Mouse (Mus musculus): ENCODE measurements at regions not wholly inside any gene's neighbourhood (a gene's known extent, or its start where the extent isn't known, plus 50 kb on each side); places are given as distances from the start of the nearest gene placed in this dataset.

DNA sequence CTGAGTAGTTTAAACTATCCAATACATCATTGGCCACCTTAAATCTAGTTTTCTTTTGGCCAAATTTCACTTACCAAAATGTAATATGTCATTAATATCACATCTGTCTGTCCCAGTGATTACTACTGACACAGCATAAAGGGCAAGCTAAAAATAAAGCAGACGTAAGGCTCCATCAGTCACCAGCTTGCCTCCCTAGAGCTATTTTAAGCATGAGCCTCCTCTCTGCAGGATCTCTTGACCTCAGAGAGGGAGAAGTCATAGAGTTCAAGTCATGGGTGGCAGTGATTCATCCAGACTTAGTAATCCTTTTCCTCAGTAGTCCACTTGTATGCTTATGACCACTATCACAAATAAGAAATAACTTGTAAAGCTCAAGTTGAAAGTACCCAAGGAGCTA lies 313.2 kb upstream of the Actbl2 start:
- Histone ChIP-seq H3K9ac (no peak overlapping the region), H3K36me3 (no peaks in the 10 kb centered on the region), H3K4me1 (no peaks in the 10 kb centered on the region), H3K4me3 (replicated peaks) (no peak overlapping the region), H3K27ac (no peak overlapping the region), H3K27me3 (replicated peaks) (no peaks in the 10 kb centered on the region), H3K9me3 (no peaks in the 10 kb centered on the region), H3K4me2 (no peak overlapping the region)
- ATAC-seq (ENCODE audit: insufficient read depth, low FRiP score, low read depth) = no peak
- WGBS = 60% methylated on average over 1 of the region's 1 CpGs

GRCm38 (mm10) chr13:110942986-110943644 lies 311.7 kb upstream of the Actbl2 start:
- WGBS = 76% methylated on average over 4 of the region's 4 CpGs
- no peak overlapping the region for H3K4me3 ChIP-seq (replicated peaks)
- no peaks in the 10 kb centered on the region for H3K4me1 ChIP-seq
- H3K36me3 ChIP-seq = no peaks in the 10 kb centered on the region
- no peak overlapping the region for H3K27ac ChIP-seq
- no peaks in the 10 kb centered on the region for H3K27me3 ChIP-seq (replicated peaks)
- ATAC-seq (ENCODE audit: insufficient read depth, low FRiP score, low read depth) = no peak
- H3K9me3 ChIP-seq = no peaks in the 10 kb centered on the region
- no peak overlapping the region for H3K9ac ChIP-seq
- H3K4me2 ChIP-seq = no peak overlapping the region

GRCm38 (mm10) chr13:110944061-110944460 lies 310.8 kb upstream of the Actbl2 start:
- Histone ChIP-seq H3K36me3 (no peaks in the 10 kb centered on the region), H3K27ac (no peak overlapping the region), H3K4me2 (no peak overlapping the region), H3K4me1 (no peaks in the 10 kb centered on the region), H3K9ac (no peak overlapping the region), H3K27me3 (replicated peaks) (no peaks in the 10 kb centered on the region), H3K9me3 (no peaks in the 10 kb centered on the region), H3K4me3 (replicated peaks) (no peak overlapping the region)
- ATAC-seq (ENCODE audit: insufficient read depth, low FRiP score, low read depth) = no peak
- 52% methylated on average over 4 of the region's 4 CpGs for WGBS

- no peak for ATAC-seq (ENCODE audit: insufficient read depth, low FRiP score, low read depth)
- 83% methylated on average over 5 of the region's 5 CpGs for WGBS
- no peak overlapping the region for H3K27ac ChIP-seq
Observed at GRCm38 (mm10) chr13:110944683-110945082, 310.1 kb upstream of the Actbl2 start.

DNA sequence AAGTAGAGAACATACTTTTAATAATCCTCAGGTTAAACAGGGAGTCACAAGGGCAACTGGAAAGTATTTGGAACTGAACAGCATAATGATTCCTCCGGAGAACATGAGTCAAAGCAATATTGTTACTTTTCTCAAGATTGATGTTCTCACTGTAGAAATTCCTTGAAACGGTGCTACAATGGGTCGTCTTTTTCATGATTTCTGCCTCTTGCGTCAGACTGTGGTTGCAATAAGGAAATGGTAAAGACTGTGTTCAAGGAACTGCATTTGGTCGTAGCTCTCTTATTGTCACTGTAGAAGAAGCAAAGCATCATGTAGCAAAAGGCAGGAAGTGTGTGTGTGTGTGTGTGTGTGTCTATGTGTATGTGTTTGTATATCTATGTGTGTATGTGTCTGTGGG lies 294.6 kb upstream of the Actbl2 start:
- Histone ChIP-seq H3K27ac (no peak overlapping the region), H3K9ac (no peak overlapping the region), H3K9me3 (no peaks in the 10 kb centered on the region), H3K36me3 (no peaks in the 10 kb centered on the region), H3K4me1 (no peaks in the 10 kb centered on the region), H3K4me2 (no peak overlapping the region), H3K4me3 (replicated peaks) (no peak overlapping the region), H3K27me3 (replicated peaks) (no peaks in the 10 kb centered on the region)
- 49% methylated on average over 5 of the region's 5 CpGs for WGBS
- no peak for ATAC-seq (ENCODE audit: insufficient read depth, low FRiP score, low read depth)

More at GRCm38 (mm10) chr13:110944683-110945082, 310.1 kb upstream of the Actbl2 start:
- Histone ChIP-seq H3K36me3 (no peaks in the 10 kb centered on the region), H3K4me3 (replicated peaks) (no peak overlapping the region), H3K4me2 (no peak overlapping the region), H3K4me1 (no peaks in the 10 kb centered on the region), H3K9ac (no peak overlapping the region), H3K27me3 (replicated peaks) (no peaks in the 10 kb centered on the region), H3K9me3 (no peaks in the 10 kb centered on the region)

- ATAC-seq (ENCODE audit: insufficient read depth, low FRiP score, low read depth) = peak; percentile 61; the same call in 1 of the 2 replicates
Observed at GRCm38 (mm10) chr13:110967109-110967508, 287.7 kb upstream of the Actbl2 start.

GRCm38 (mm10) chr13:110967626-110968506 lies 286.9 kb upstream of the Actbl2 start:
- H3K27ac ChIP-seq = peak overlapping the region; percentile 79
- no peaks in the 10 kb centered on the region for H3K27me3 ChIP-seq (replicated peaks)
- 37% methylated on average over 5 of the region's 5 CpGs for WGBS
- peak; percentile 88 for ATAC-seq (ENCODE audit: insufficient read depth, low FRiP score, low read depth)
- no peak overlapping the region; the same call in 1 of the 2 replicates for H3K4me2 ChIP-seq
- H3K4me3 ChIP-seq (replicated peaks) = no peak overlapping the region
- H3K36me3 ChIP-seq = no peaks in the 10 kb centered on the region
- no peak overlapping the region for H3K9ac ChIP-seq
- peaks cover 9% of the 10 kb centered on the region for H3K4me1 ChIP-seq
- no peaks in the 10 kb centered on the region for H3K9me3 ChIP-seq

More at GRCm38 (mm10) chr13:110967109-110967508, 287.7 kb upstream of the Actbl2 start:
- Histone ChIP-seq H3K4me1 (peaks cover 9% of the 10 kb centered on the region), H3K27me3 (replicated peaks) (no peaks in the 10 kb centered on the region), H3K4me3 (replicated peaks) (no peak overlapping the region), H3K4me2 (peak overlapping the region; percentile 26; the same call in 1 of the 2 replicates), H3K9ac (no peak overlapping the region), H3K27ac (peak overlapping the region; percentile 79), H3K9me3 (no peaks in the 10 kb centered on the region), H3K36me3 (no peaks in the 10 kb centered on the region)
- WGBS = 46% methylated on average over 8 of the region's 8 CpGs

- Histone ChIP-seq H3K4me2 (no peak overlapping the region), H3K36me3 (no peaks in the 10 kb centered on the region), H3K27ac (no peak overlapping the region), H3K9ac (no peak overlapping the region), H3K9me3 (no peaks in the 10 kb centered on the region), H3K4me1 (peaks cover 9% of the 10 kb centered on the region), H3K27me3 (replicated peaks) (no peaks in the 10 kb centered on the region), H3K4me3 (replicated peaks) (no peak overlapping the region)
- no peak for ATAC-seq (ENCODE audit: insufficient read depth, low FRiP score, low read depth)
- WGBS = 34% methylated on average over 7 of the region's 7 CpGs
Observed at GRCm38 (mm10) chr13:110968507-110968905, 286.3 kb upstream of the Actbl2 start.

- Histone ChIP-seq H3K9ac (no peak overlapping the region), H3K4me2 (no peak overlapping the region), H3K4me3 (replicated peaks) (no peak overlapping the region), H3K36me3 (no peaks in the 10 kb centered on the region), H3K4me1 (no peaks in the 10 kb centered on the region), H3K27me3 (replicated peaks) (no peaks in the 10 kb centered on the region), H3K9me3 (no peaks in the 10 kb centered on the region), H3K27ac (no peak overlapping the region)
- no peak for ATAC-seq (ENCODE audit: insufficient read depth, low FRiP score, low read depth)
- 81% methylated on average over 5 of the region's 5 CpGs for WGBS
Observed at GRCm38 (mm10) chr13:110977379-110977778, 277.4 kb upstream of the Actbl2 start.

- H3K27me3 ChIP-seq (replicated peaks) = no peaks in the 10 kb centered on the region
- 82% methylated on average over 3 of the region's 3 CpGs for WGBS
- ATAC-seq (ENCODE audit: insufficient read depth, low FRiP score, low read depth) = no peak
- H3K27ac ChIP-seq = no peak overlapping the region
- no peaks in the 10 kb centered on the region for H3K36me3 ChIP-seq
- H3K4me3 ChIP-seq (replicated peaks) = no peak overlapping the region
- no peaks in the 10 kb centered on the region for H3K4me1 ChIP-seq
- no peak overlapping the region for H3K9ac ChIP-seq
- no peaks in the 10 kb centered on the region for H3K9me3 ChIP-seq
- H3K4me2 ChIP-seq = no peak overlapping the region
Observed at GRCm38 (mm10) chr13:110978022-110978421, 276.8 kb upstream of the Actbl2 start.

DNA sequence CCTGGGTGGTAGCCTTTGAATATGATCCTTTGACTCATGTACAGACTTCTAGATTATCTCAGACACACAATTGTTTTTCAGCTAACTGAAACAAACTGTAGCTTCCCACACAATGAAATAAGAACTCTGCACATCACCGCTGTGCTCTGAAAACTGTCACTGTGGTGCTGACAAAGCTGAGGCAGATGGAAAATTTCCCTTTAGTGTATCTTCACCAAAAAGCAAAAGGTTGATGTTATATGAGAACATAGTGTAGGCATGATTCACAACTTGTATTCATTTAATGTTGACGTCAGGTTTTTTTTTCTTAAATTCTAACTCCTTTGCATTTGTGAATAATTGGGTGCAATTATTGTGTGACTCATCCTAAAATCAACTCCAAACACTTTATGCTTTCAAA lies 264.1 kb upstream of the Actbl2 start:
- Histone ChIP-seq H3K36me3 (no peaks in the 10 kb centered on the region), H3K9me3 (no peaks in the 10 kb centered on the region), H3K4me2 (no peak overlapping the region), H3K9ac (no peak overlapping the region), H3K4me3 (replicated peaks) (no peak overlapping the region), H3K4me1 (no peaks in the 10 kb centered on the region), H3K27me3 (replicated peaks) (no peaks in the 10 kb centered on the region), H3K27ac (no peak overlapping the region)
- 87% methylated on average over 2 of the region's 2 CpGs for WGBS
- no peak for ATAC-seq (ENCODE audit: insufficient read depth, low FRiP score, low read depth)

DNA sequence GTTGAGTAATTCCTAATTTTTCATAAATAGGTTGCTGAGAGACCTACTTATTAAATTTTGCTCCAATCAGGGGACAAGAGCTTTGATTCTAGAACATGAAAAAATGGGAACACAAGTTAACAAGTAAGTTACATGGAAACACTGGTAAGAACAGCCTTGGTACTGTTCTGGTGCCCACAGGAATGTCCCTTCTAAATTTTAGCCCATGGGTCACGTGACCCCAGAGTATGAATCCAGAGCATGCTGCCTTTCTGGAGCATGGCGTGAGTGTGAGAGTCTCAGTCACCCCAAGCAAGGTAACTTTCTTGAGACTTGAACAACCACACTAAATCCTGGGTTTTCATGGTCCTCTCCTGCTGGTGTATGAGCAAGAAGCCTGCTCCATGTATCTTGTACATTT lies 263.7 kb upstream of the Actbl2 start:
- no peaks in the 10 kb centered on the region for H3K36me3 ChIP-seq
- no peak overlapping the region for H3K4me2 ChIP-seq
- H3K9me3 ChIP-seq = no peaks in the 10 kb centered on the region
- no peak overlapping the region for H3K4me3 ChIP-seq (replicated peaks)
- H3K4me1 ChIP-seq = no peaks in the 10 kb centered on the region
- no peak overlapping the region for H3K27ac ChIP-seq
- WGBS = 93% methylated on average over 2 of the region's 2 CpGs
- no peaks in the 10 kb centered on the region for H3K27me3 ChIP-seq (replicated peaks)
- H3K9ac ChIP-seq = no peak overlapping the region
- no peak for ATAC-seq (ENCODE audit: insufficient read depth, low FRiP score, low read depth)
